Mouse (Mus musculus) skeletal muscle tissue, adult 2 months (tissue): ENCODE measurements around the gene Slpi.
"Not testable (repeated sequence)": the region's sequence is repeated elsewhere in the genome, so short reads cannot be mapped to it uniquely, and the experiment has no call there.

ENCODE experiments used
- DNase-seq: peaks from one replicate; pipeline ENCODE4 v3.0.0-alpha.2; 2012; ENCODE audit warnings: low read depth, low spot score

The Slpi gene

GRCm38 (mm10) chr2:164377478-164378426 lies 11.1 kb downstream of the Slpi start:
- no peak for DNase-seq

GRCm38 (mm10) chr2:164373187-164373586 lies 15.7 kb downstream of the Slpi start:
- DNase-seq = no peak

- no peak for DNase-seq
Measured at GRCm38 (mm10) chr2:164372408-164373053, 16.4 kb downstream of the Slpi start.

GRCm38 (mm10) chr2:164371371-164371770 lies 17.5 kb downstream of the Slpi start:
- no peak for DNase-seq

- no peak for DNase-seq
Measured at GRCm38 (mm10) chr2:164368620-164369105, 20.2 kb downstream of the Slpi start.

- DNase-seq = no peak
Measured at GRCm38 (mm10) chr2:164366947-164367346, 21.9 kb downstream of the Slpi start.

GRCm38 (mm10) chr2:164360974-164361657 lies 27.8 kb downstream of the Slpi start:
- DNase-seq = no peak

GRCm38 (mm10) chr2:164359668-164360067 lies 29.2 kb downstream of the Slpi start:
- DNase-seq = no peak

GRCm38 (mm10) chr2:164359031-164359430 lies 29.9 kb downstream of the Slpi start:
- no peak for DNase-seq

- DNase-seq = no peak
Measured at GRCm38 (mm10) chr2:164358373-164358772, 30.5 kb downstream of the Slpi start.

DNA sequence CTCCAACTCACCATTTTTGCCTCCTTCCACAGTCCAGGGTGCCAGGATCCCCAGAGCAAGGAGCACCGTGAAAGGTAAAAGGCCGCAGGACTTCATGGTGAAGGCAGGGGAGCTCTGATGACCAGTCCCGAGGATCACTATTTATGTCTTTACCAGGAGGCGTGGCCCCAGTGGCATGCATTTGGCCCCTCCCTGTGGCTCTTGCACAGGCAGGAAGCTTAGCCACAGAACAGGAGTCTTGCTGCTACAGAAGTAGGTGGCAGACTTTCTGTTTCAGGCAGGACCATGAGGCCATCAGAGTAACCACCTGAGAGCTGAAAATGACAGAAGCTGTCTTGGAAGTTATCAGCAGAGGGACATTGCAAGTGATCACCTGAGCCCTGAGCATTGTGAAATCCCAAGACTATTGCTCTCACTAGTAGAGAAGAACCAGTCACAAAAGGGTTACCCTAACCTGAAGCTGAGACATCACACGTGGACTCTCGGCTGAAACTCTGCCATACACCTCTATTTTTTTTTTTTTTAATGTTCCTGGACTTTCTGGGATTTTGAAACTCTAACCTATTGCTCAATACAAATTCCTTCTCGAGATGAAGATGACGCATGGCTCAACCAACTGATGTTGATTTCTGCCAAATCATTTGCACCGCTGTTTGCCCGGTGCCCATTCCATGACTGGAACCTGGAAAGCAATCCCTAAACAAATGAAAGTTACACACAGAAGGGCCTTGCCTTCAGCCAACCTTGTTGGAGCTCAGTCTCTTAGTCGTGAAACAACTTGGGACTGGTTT lies 32.5 kb downstream of the Slpi start:
- no peak for DNase-seq

DNA sequence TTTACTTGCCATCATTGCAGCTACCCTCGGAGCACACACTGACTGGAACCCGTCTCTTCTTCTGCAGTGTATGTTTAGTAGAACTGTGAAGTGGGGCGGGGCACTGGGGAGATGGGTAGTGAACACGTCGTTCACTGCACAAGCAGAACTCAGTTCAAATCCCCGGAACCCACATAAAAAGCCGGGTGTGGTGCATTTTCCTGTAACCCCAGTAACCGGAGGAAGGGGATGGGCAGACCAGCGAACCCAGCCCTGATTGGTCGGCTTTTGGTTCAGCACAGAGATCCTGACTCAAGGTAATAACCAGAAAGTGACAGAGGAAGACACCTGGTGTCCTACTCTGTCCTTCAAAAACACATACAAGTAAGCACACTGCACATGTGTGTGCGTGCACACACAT lies 35.5 kb downstream of the Slpi start:
- no peak for DNase-seq

- DNase-seq = no peak
Measured at GRCm38 (mm10) chr2:164352697-164353096, 36.2 kb downstream of the Slpi start.

DNA sequence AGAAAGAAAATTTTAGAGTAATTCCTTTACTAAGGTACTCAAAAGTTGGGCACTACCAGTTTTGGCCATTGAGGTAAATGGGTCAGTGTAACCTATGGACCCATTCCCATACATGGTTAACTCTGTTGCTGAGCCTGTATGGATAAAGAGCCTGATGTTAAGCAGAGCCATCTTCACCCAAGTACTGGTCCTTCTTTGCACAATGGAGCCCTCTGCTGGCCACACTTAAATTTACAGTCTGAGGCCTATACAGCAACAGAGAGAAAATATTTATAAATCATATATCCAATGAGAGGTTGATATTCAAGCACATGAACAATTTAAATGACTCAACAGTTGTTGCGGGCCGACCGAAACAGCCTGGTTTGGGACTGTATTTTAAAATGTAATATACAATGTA lies 39.9 kb downstream of the Slpi start:
- no peak for DNase-seq

DNA sequence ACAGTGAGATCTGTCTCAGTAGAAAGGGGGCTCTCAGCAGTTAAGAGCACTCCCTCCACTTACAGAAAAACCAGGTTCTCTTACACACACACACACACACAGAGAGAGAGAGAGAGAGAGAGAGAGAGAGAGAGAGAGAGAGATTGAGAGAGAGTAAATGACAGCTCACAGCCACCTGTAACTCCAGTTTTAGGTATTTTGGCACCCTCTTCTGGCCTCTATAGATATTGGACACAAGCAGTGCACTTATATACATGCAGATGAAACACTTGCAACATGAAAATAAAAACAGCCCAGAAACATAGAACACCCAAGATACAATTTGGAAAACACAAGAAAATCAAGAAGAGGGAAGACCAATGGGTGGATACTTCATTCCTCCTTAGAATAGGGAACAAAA lies 41.2 kb downstream of the Slpi start:
- DNase-seq = not testable (repeated sequence)

- DNase-seq = not testable (repeated sequence)
Measured at GRCm38 (mm10) chr2:164343732-164344131, 45.2 kb downstream of the Slpi start.

GRCm38 (mm10) chr2:164332440-164332839 lies 56.5 kb downstream of the Slpi start, which contains the start of gene Svs5:
Gene Svs5 (plus strand): TSS chr2:164332740.
- not testable (repeated sequence) for DNase-seq

DNA sequence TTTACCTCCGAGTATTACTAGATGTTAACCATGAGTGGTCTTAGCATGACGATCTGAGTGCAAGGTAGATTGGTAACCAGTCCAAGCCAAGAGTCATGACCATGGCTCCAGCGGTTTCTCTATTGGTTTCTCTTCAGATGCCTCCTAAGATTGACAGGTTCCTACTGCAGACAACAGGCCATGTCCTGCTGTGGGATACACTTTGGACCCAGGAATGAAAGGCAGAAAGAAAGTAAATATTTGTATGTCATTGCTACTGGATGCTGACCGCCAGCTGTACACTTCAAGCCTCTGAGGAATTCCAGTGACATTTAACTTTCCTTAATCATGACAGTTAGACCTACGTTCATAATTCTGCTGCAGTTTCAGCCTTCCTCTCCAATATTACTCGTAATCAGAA lies 67.9 kb downstream of the Slpi start:
- DNase-seq = no peak

DNA sequence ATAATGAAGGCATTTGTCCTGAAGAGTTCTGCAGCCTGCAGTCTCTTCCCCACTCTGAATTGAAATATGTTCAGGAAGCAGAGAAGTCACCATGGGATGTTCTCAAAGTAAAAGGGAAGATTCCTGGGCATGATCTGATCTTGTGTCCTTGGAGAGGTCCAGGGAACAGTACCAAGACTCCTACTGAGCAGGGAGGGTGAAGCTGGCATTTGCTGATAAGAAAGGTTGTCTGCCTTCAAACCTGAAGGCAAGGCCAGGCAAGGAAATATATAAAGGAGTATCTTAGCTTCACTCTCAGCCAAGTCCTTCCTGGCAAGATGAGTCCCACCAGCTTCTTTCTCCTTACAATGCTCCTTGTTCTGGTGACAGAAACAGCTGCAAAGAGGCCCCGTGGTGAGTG lies 72.4 kb downstream of the Slpi start, which contains the start of gene Svs6:
Gene Svs6 (plus strand): TSS at position 301 of the 400 bp plus-strand sequence.
- not testable (repeated sequence) for DNase-seq

GRCm38 (mm10) chr2:164315460-164315859 lies 73.4 kb downstream of the Slpi start:
- not testable (repeated sequence) for DNase-seq

GRCm38 (mm10) chr2:164312599-164312998 lies 76.3 kb downstream of the Slpi start:
- no peak for DNase-seq
